Mouse (Mus musculus): ENCODE measurements around the gene Clint1. TPM values are rescaled to one million over a fixed set of nuclear protein-coding genes. Genes with fewer than 3 reads are reported as not detected.

Gene Clint1
- polyA plus RNA-seq, 1 experiment from 2014 or later, result 86.3 TPM

- H3K9ac ChIP-seq (ENCODE audit: low read depth, low read length), result no peak overlapping the region
- H3K9me3 ChIP-seq (ENCODE audit: control insufficient read depth, low read length), result no peaks in the 10 kb centered on the region
- 91% methylated on average over 7 of the region's 7 CpGs for WGBS
- H3K4me1 ChIP-seq (ENCODE audit: control insufficient read depth, insufficient read depth, low read length), result peaks cover 12% of the 10 kb centered on the region
- no peak overlapping the region for H3K27ac ChIP-seq (ENCODE audit: low read depth, low read length)
- H3K4me2 ChIP-seq (replicated peaks; ENCODE audit: low read depth, low read length), result no peak overlapping the region
- peaks cover 3% of the 10 kb centered on the region; the same call in 1 of the 2 replicates for H3K36me3 ChIP-seq (ENCODE audit: control insufficient read depth, insufficient read depth, low read length)
- no peaks in the 10 kb centered on the region for H3K27me3 ChIP-seq (ENCODE audit: control insufficient read depth, insufficient read depth, low read length)
- ATAC-seq (ENCODE audit: low FRiP score, low TSS enrichment), result no peak
- no peak overlapping the region for H3K4me3 ChIP-seq (ENCODE audit: low read length)
Observed at GRCm38 (mm10) chr11:45942281-45942680, 90.4 kb downstream of the Clint1 start.

DNA sequence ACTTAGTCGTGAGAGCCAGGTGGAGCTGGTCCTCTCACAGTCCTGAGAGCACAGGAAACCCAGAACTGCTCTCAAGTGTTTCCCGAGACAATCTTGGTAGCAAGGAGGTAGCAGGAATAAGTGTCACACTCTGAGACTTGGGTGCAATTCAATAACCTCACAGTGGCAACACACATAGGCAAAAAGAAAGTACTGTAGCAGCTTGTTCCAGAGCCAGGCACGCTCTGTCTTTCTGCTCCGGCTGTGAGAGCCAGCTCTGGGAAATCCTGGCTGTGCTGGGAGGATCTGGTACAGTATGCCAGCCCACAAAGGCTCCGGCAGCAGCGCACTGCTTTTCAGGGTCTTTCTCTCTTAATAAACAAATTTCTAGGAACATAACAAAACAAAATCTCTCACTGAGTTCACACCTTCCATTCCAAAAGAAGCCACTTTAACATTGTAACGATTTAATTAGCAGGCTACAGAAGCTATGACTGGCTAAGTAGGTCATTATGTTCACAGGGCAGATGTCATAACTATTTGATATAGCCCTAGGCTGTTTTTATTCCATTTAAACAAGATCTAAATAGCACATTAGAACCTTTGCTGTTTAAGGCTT, 91.4 kb downstream of the Clint1 start:
- 58% methylated on average over 7 of the region's 7 CpGs for WGBS
- H3K4me3 ChIP-seq (ENCODE audit: low read length), result peak overlapping the region; percentile 86
- peaks cover 12% of the 10 kb centered on the region for H3K4me1 ChIP-seq (ENCODE audit: control insufficient read depth, insufficient read depth, low read length)
- peak overlapping the region; percentile 89 for H3K4me2 ChIP-seq (replicated peaks; ENCODE audit: low read depth, low read length)
- H3K9me3 ChIP-seq (ENCODE audit: control insufficient read depth, low read length), result no peaks in the 10 kb centered on the region
- peaks cover 3% of the 10 kb centered on the region; the same call in 1 of the 2 replicates for H3K36me3 ChIP-seq (ENCODE audit: control insufficient read depth, insufficient read depth, low read length)
- no peak overlapping the region for H3K27ac ChIP-seq (ENCODE audit: low read depth, low read length)
- peak overlapping the region; percentile 86; the same call in 1 of the 2 replicates for H3K9ac ChIP-seq (ENCODE audit: low read depth, low read length)
- no peaks in the 10 kb centered on the region for H3K27me3 ChIP-seq (ENCODE audit: control insufficient read depth, insufficient read depth, low read length)
- ATAC-seq (ENCODE audit: low FRiP score, low TSS enrichment), result no peak

GRCm38 (mm10) chr11:45943891-45944642, 92.2 kb downstream of the Clint1 start:
- peak; percentile 34 for ATAC-seq (ENCODE audit: low FRiP score, low TSS enrichment)
- Histone ChIP-seq H3K9ac (ENCODE audit: low read depth, low read length) (peak overlapping the region; percentile 86), H3K27me3 (ENCODE audit: control insufficient read depth, insufficient read depth, low read length) (no peaks in the 10 kb centered on the region), H3K9me3 (ENCODE audit: control insufficient read depth, low read length) (no peaks in the 10 kb centered on the region), H3K27ac (ENCODE audit: low read depth, low read length) (no peak overlapping the region), H3K4me1 (ENCODE audit: control insufficient read depth, insufficient read depth, low read length) (peaks cover 12% of the 10 kb centered on the region), H3K36me3 (ENCODE audit: control insufficient read depth, insufficient read depth, low read length) (peaks cover 10% of the 10 kb centered on the region; the same call in 1 of the 2 replicates), H3K4me2 (replicated peaks; ENCODE audit: low read depth, low read length) (peak overlapping the region; percentile 89), H3K4me3 (ENCODE audit: low read length) (peak overlapping the region; percentile 86)
- WGBS, result under 1% methylated on average over 49 of the region's 49 CpGs

GRCm38 (mm10) chr11:45944643-45945156, 92.8 kb downstream of the Clint1 start, which contains the start of gene Lsm11:
Gene Lsm11, minus strand, starts transcription at chr11:45944935.
- peak within 1 kb of the TSS; percentile 86 for H3K9ac ChIP-seq (ENCODE audit: low read depth, low read length)
- peaks cover 16% of the 10 kb centered on the region; the same call in 1 of the 2 replicates for H3K36me3 ChIP-seq (ENCODE audit: control insufficient read depth, insufficient read depth, low read length)
- ATAC-seq (ENCODE audit: low FRiP score, low TSS enrichment), result peak; percentile 91
- 0 out of 2 replicates have a peak within 1 kb of the TSS, but pooled peaks have one; percentile 6 for H3K27ac ChIP-seq (ENCODE audit: low read depth, low read length)
- no peaks in the 10 kb centered on the region for H3K27me3 ChIP-seq (ENCODE audit: control insufficient read depth, insufficient read depth, low read length)
- peak within 1 kb of the TSS; percentile 86 for H3K4me3 ChIP-seq (ENCODE audit: low read length)
- under 1% methylated on average over 54 of the region's 55 CpGs for WGBS
- H3K4me2 ChIP-seq (replicated peaks; ENCODE audit: low read depth, low read length), result peak within 1 kb of the TSS; percentile 89
- no peaks in the 10 kb centered on the region for H3K9me3 ChIP-seq (ENCODE audit: control insufficient read depth, low read length)
- H3K4me1 ChIP-seq (ENCODE audit: control insufficient read depth, insufficient read depth, low read length), result peaks cover 12% of the 10 kb centered on the region

DNA sequence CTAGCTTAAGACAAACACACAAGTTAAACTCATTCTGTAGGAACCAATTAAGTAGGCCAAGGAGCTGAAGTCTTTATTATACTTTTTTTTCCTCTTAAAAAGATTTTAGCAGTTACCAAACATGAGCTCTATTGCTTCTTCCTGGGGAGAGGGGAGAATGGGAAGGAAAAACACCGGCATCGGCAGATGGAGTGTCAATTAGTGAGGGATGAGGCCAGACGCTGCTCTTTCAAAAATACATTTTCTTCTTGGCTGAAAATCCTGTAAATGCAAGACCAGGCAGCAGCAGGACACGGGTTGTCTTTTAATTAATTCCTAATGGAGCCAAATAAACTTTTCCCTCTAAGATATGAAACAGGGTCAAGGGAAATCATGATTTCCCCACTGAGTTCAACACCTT, 94.9 kb downstream of the Clint1 start:
- H3K4me2 ChIP-seq (replicated peaks; ENCODE audit: low read depth, low read length), result no peak overlapping the region
- 90% methylated on average over 4 of the region's 4 CpGs for WGBS
- peaks cover 32% of the 10 kb centered on the region; the same call in 1 of the 2 replicates for H3K36me3 ChIP-seq (ENCODE audit: control insufficient read depth, insufficient read depth, low read length)
- peaks cover 12% of the 10 kb centered on the region for H3K4me1 ChIP-seq (ENCODE audit: control insufficient read depth, insufficient read depth, low read length)
- no peaks in the 10 kb centered on the region for H3K27me3 ChIP-seq (ENCODE audit: control insufficient read depth, insufficient read depth, low read length)
- H3K9me3 ChIP-seq (ENCODE audit: control insufficient read depth, low read length), result no peaks in the 10 kb centered on the region
- no peak overlapping the region for H3K9ac ChIP-seq (ENCODE audit: low read depth, low read length)
- no peak overlapping the region for H3K4me3 ChIP-seq (ENCODE audit: low read length)
- ATAC-seq (ENCODE audit: low FRiP score, low TSS enrichment), result no peak
- no peak overlapping the region for H3K27ac ChIP-seq (ENCODE audit: low read depth, low read length)

- H3K36me3 ChIP-seq (ENCODE audit: control insufficient read depth, insufficient read depth, low read length), result peaks cover 37% of the 10 kb centered on the region; the same call in 1 of the 2 replicates
- no peaks in the 10 kb centered on the region for H3K9me3 ChIP-seq (ENCODE audit: control insufficient read depth, low read length)
- WGBS, result 89% methylated on average over 2 of the region's 2 CpGs
- no peak overlapping the region for H3K4me3 ChIP-seq (ENCODE audit: low read length)
- H3K4me1 ChIP-seq (ENCODE audit: control insufficient read depth, insufficient read depth, low read length), result peaks cover 12% of the 10 kb centered on the region
- no peak overlapping the region for H3K27ac ChIP-seq (ENCODE audit: low read depth, low read length)
- H3K4me2 ChIP-seq (replicated peaks; ENCODE audit: low read depth, low read length), result no peak overlapping the region
- no peak overlapping the region for H3K9ac ChIP-seq (ENCODE audit: low read depth, low read length)
- no peaks in the 10 kb centered on the region for H3K27me3 ChIP-seq (ENCODE audit: control insufficient read depth, insufficient read depth, low read length)
- no peak for ATAC-seq (ENCODE audit: low FRiP score, low TSS enrichment)
Observed at GRCm38 (mm10) chr11:45947491-45947890, 95.6 kb downstream of the Clint1 start.

GRCm38 (mm10) chr11:45955127-45955627, 103.3 kb downstream of the Clint1 start, which contains the start of gene Thg1l:
Gene Thg1l, minus strand, starts transcription at chr11:45955494.
- Histone ChIP-seq H3K9me3 (ENCODE audit: control insufficient read depth, low read length) (no peaks in the 10 kb centered on the region), H3K4me2 (replicated peaks; ENCODE audit: low read depth, low read length) (peak within 1 kb of the TSS; percentile 56), H3K4me1 (ENCODE audit: control insufficient read depth, insufficient read depth, low read length) (no peaks in the 10 kb centered on the region), H3K36me3 (ENCODE audit: control insufficient read depth, insufficient read depth, low read length) (peaks cover 16% of the 10 kb centered on the region; the same call in 1 of the 2 replicates), H3K27ac (ENCODE audit: low read depth, low read length) (peak within 1 kb of the TSS; percentile 8; the same call in 1 of the 2 replicates), H3K27me3 (ENCODE audit: control insufficient read depth, insufficient read depth, low read length) (no peaks in the 10 kb centered on the region), H3K9ac (ENCODE audit: low read depth, low read length) (peak within 1 kb of the TSS; percentile 56; the same call in 1 of the 2 replicates), H3K4me3 (ENCODE audit: low read length) (peak within 1 kb of the TSS; percentile 60)
- under 1% methylated on average over 32 of the region's 32 CpGs for WGBS
- ATAC-seq (ENCODE audit: low FRiP score, low TSS enrichment), result peak; percentile 98

GRCm38 (mm10) chr11:45959598-45959997, 107.7 kb downstream of the Clint1 start:
- no peaks in the 10 kb centered on the region for H3K4me1 ChIP-seq (ENCODE audit: control insufficient read depth, insufficient read depth, low read length)
- H3K9ac ChIP-seq (ENCODE audit: low read depth, low read length), result no peak overlapping the region
- no peak for ATAC-seq (ENCODE audit: low FRiP score, low TSS enrichment)
- H3K27ac ChIP-seq (ENCODE audit: low read depth, low read length), result no peak overlapping the region
- H3K27me3 ChIP-seq (ENCODE audit: control insufficient read depth, insufficient read depth, low read length), result no peaks in the 10 kb centered on the region
- no peak overlapping the region for H3K4me2 ChIP-seq (replicated peaks; ENCODE audit: low read depth, low read length)
- 83% methylated on average over 3 of the region's 3 CpGs for WGBS
- no peaks in the 10 kb centered on the region for H3K36me3 ChIP-seq (ENCODE audit: control insufficient read depth, insufficient read depth, low read length)
- no peak overlapping the region for H3K4me3 ChIP-seq (ENCODE audit: low read length)
- no peaks in the 10 kb centered on the region for H3K9me3 ChIP-seq (ENCODE audit: control insufficient read depth, low read length)
